Mouse (Mus musculus): Measurements from ENCODE around the gene Sfn.
A peak's percentile ranks its signal among the peaks of the same experiment; 100 is the strongest.
"Not testable (repeated sequence)": the region's sequence is repeated elsewhere in the genome, so short reads cannot be mapped to it uniquely, and the experiment has no call there.

Sfn gene

GRCm38 (mm10) chr4:133601721-133602218, at the start of gene Sfn:
Sfn (minus strand) TSS chr4:133602168.
- no peak for DNase-seq (ENCODE audit: low spot score in 2 of 2)

GRCm38 (mm10) chr4:133651445-133651844, 49.5 kb upstream of the Sfn start:
- DNase-seq (ENCODE audit: low spot score in 2 of 2), result no peak

GRCm38 (mm10) chr4:133649989-133650699, 48.2 kb upstream of the Sfn start, which contains the start of gene Zdhhc18:
Zdhhc18 (minus strand) TSS chr4:133650154.
- peak; percentile 55 to 61 for DNase-seq (ENCODE audit: low spot score in 2 of 2)

- not testable (repeated sequence) for DNase-seq (ENCODE audit: low spot score in 2 of 2)
Measured at GRCm38 (mm10) chr4:133649464-133649863, 47.5 kb upstream of the Sfn start.

- no peak for DNase-seq (ENCODE audit: low spot score in 2 of 2)
Measured at GRCm38 (mm10) chr4:133645680-133646079, 43.7 kb upstream of the Sfn start.

GRCm38 (mm10) chr4:133645195-133645594, 43.2 kb upstream of the Sfn start:
- no peak for DNase-seq (ENCODE audit: low spot score in 2 of 2)

GRCm38 (mm10) chr4:133634043-133634410, 32.1 kb upstream of the Sfn start:
- DNase-seq (ENCODE audit: low spot score in 2 of 2), result no peak

GRCm38 (mm10) chr4:133633332-133634042, 31.5 kb upstream of the Sfn start:
- peak; percentile 77 to 79 for DNase-seq (ENCODE audit: low spot score in 2 of 2)

GRCm38 (mm10) chr4:133632483-133633327, 30.7 kb upstream of the Sfn start:
- no peak for DNase-seq (ENCODE audit: low spot score in 2 of 2)

- no peak for DNase-seq (ENCODE audit: low spot score in 2 of 2)
Measured at GRCm38 (mm10) chr4:133631769-133632411, 29.9 kb upstream of the Sfn start.

GRCm38 (mm10) chr4:133631071-133631768, 29.3 kb upstream of the Sfn start:
- no peak for DNase-seq (ENCODE audit: low spot score in 2 of 2)

- DNase-seq (ENCODE audit: low spot score in 2 of 2), result no peak
Measured at GRCm38 (mm10) chr4:133630326-133630920, 28.5 kb upstream of the Sfn start.

GRCm38 (mm10) chr4:133629191-133629590, 27.2 kb upstream of the Sfn start:
- no peak for DNase-seq (ENCODE audit: low spot score in 2 of 2)

- DNase-seq (ENCODE audit: low spot score in 2 of 2), result no peak
Measured at GRCm38 (mm10) chr4:133628517-133628916, 26.5 kb upstream of the Sfn start.

GRCm38 (mm10) chr4:133627039-133627438, 25.1 kb upstream of the Sfn start:
- no peak for DNase-seq (ENCODE audit: low spot score in 2 of 2)

GRCm38 (mm10) chr4:133626621-133627020, 24.7 kb upstream of the Sfn start:
- no peak for DNase-seq (ENCODE audit: low spot score in 2 of 2)

GRCm38 (mm10) chr4:133626221-133626620, 24.3 kb upstream of the Sfn start:
- DNase-seq (ENCODE audit: low spot score in 2 of 2), result no peak

- no peak for DNase-seq (ENCODE audit: low spot score in 2 of 2)
Measured at GRCm38 (mm10) chr4:133625621-133626071, 23.7 kb upstream of the Sfn start.

- no peak for DNase-seq (ENCODE audit: low spot score in 2 of 2)
Measured at GRCm38 (mm10) chr4:133624830-133625229, 22.9 kb upstream of the Sfn start.

GRCm38 (mm10) chr4:133622161-133622695, 20.3 kb upstream of the Sfn start:
- no peak for DNase-seq (ENCODE audit: low spot score in 2 of 2)
